Mouse (Mus musculus) heart, embryonic 14.5 days (tissue): Measurements from ENCODE around the gene Ano8. TPM values are rescaled to one million over a fixed set of nuclear protein-coding genes. Genes with fewer than 3 reads are reported as not detected.

Experiments
- ATAC-seq: fragments of 200-750 bp; cut with Nextera tagmentation; 2 replicates; pipeline ENCODE4 v1.8.0; 2017; ENCODE audit warnings: low read depth, moderate TSS enrichment; ENCODE audit not compliant: insufficient number of reproducible peaks, insufficient read depth, low FRiP score
- H3K27ac ChIP-seq, 2 experiments: fragments of 200-500 bp in 1 of 2; fragments of 300-500 bp in 1 of 2; sonication (generic) in 1 of 2; replicated peaks in 1 of 2; 2 replicates each; pipeline ENCODE4 v1.5.1; 2012 to 2014; ENCODE audit warnings: low read depth in 2 of 2, low read length in 2 of 2, control low read depth in 1 of 2, mild to moderate bottlenecking in 1 of 2, mixed read lengths in 1 of 2; ENCODE audit not compliant: control insufficient read depth in 1 of 2, insufficient read depth in 1 of 2
- H3K27me3 ChIP-seq: fragments of 300-500 bp; sonication (generic); 2 replicates; pipeline ENCODE4 v1.6.1; 2014; ENCODE audit warnings: mild to moderate bottlenecking, low read length, control low read depth; ENCODE audit not compliant: control insufficient read depth, insufficient read depth
- H3K36me3 ChIP-seq: fragments of 300-500 bp; sonication (generic); 2 replicates; pipeline ENCODE4 v1.6.1; 2014; ENCODE audit warnings: mild to moderate bottlenecking, control low read depth, low read length, mixed read lengths; ENCODE audit not compliant: control insufficient read depth, insufficient read depth
- H3K4me1 ChIP-seq, 2 experiments: fragments of 200-500 bp in 1 of 2; fragments of 300-500 bp in 1 of 2; sonication (generic) in 1 of 2; 2 replicates each; pipeline ENCODE4 v1.6.1; 2012 to 2014; ENCODE audit warnings: low read length in 2 of 2, control low read depth in 1 of 2, mixed read lengths in 1 of 2; ENCODE audit not compliant: control insufficient read depth in 2 of 2, insufficient read depth in 2 of 2
- H3K4me2 ChIP-seq: fragments of 300-500 bp; sonication (generic); 2 replicates; pipeline ENCODE4 v1.6.1; 2014; ENCODE audit warnings: mild to moderate bottlenecking, low read length
- H3K4me3 ChIP-seq, 2 experiments: fragments of 200-500 bp in 1 of 2; fragments of 300-500 bp in 1 of 2; sonication (generic) in 1 of 2; 2 replicates each; pipeline ENCODE4 v1.5.1; 2012 to 2014; ENCODE audit warnings: low read length in 2 of 2, mild to moderate bottlenecking in 2 of 2, control low read depth in 1 of 2, low read depth in 1 of 2, moderate library complexity in 1 of 2; ENCODE audit not compliant: control insufficient read depth in 1 of 2, insufficient read depth in 1 of 2
- H3K9ac ChIP-seq: fragments of 300-500 bp; sonication (generic); 2 replicates; pipeline ENCODE4 v1.6.1; 2014; ENCODE audit warnings: mild to moderate bottlenecking, low read length
- H3K9me3 ChIP-seq: fragments of 300-500 bp; sonication (generic); 2 replicates; pipeline ENCODE4 v1.6.1; 2016; ENCODE audit warnings: low read length, control low read depth; ENCODE audit not compliant: control insufficient read depth
- WGBS: fragments of 180-500 bp; shearing (Covaris S2); extraction: QIAGEN DNeasy Blood & Tissue Kit; methylation state at CpG from one replicate; pipeline ENCODE4 v1.1.7; 2014; 5-methylcytosine and 5-hydroxymethylcytosine counted together
- polyA plus RNA-seq: library from polyadenylated mRNA; unstranded; fragments of >200 nt; fragmentation: Nextera tagmentation; extraction: Ambion mirVana; gene quantifications from 2 replicates; pipeline ENCODE4 v1.2.1, GENCODE M21; 2014

Gene Ano8
- polyA plus RNA-seq, 1 experiment from 2014 or later, result 1.8 TPM

DNA sequence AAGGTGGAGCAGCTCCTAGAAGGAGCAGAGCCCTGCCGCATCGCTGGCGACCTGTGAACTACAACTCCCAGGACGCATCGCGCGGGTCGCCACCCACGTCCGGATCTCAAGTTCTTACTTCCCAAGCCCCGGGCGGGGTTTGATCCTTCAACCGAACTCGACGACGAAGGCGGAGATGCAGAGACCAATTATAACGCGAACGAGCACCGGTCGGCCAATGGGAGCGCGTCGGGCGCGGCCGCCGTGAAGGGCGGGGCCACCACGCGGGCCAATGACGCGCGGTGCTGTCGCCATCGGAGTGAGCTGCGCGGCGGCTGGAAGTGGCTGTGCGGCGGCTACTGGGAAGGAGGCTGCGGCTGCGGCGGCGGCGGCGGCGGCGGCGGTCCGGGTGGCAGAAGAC, 16.8 kb downstream of the Ano8 start, which contains the start of gene Dda1:
Gene Dda1, plus strand, starts transcription at position 284 of the 400 bp plus-strand sequence.
- peak; percentile 87 for ATAC-seq

GRCm38 (mm10) chr8:71468001-71468400, 17.8 kb downstream of the Ano8 start:
- Histone ChIP-seq H3K4me3 (no peak overlapping the region), H3K9ac (no peak overlapping the region), H3K27me3 (no peaks in the 10 kb centered on the region), H3K36me3 (peaks cover 32% of the 10 kb centered on the region), H3K9me3 (no peaks in the 10 kb centered on the region), H3K27ac (no peak overlapping the region), H3K4me1 (peaks cover 18 to 28% of the 10 kb centered on the region in 2 experiments), H3K4me2 (no peak overlapping the region)
- ATAC-seq, result no peak
- 86% methylated on average over 1 of the region's 1 CpGs for WGBS

More for the DNA sequence above, 16.8 kb downstream of the Ano8 start, which contains the start of gene Dda1:
- peak within 1 kb of the TSS; percentile 81 to 84 for H3K4me3 ChIP-seq
- peaks cover 41% of the 10 kb centered on the region for H3K36me3 ChIP-seq
- H3K4me1 ChIP-seq, result peaks cover 15 to 24% of the 10 kb centered on the region in 2 experiments
- WGBS, result under 1% methylated on average over 49 of the region's 52 CpGs
- H3K9me3 ChIP-seq, result no peaks in the 10 kb centered on the region
- peak within 1 kb of the TSS; percentile 86 for H3K9ac ChIP-seq
- peak within 1 kb of the TSS; percentile 94 for H3K4me2 ChIP-seq
- H3K27me3 ChIP-seq, result no peaks in the 10 kb centered on the region
- H3K27ac ChIP-seq, result no peak within 1 kb of the TSS

DNA sequence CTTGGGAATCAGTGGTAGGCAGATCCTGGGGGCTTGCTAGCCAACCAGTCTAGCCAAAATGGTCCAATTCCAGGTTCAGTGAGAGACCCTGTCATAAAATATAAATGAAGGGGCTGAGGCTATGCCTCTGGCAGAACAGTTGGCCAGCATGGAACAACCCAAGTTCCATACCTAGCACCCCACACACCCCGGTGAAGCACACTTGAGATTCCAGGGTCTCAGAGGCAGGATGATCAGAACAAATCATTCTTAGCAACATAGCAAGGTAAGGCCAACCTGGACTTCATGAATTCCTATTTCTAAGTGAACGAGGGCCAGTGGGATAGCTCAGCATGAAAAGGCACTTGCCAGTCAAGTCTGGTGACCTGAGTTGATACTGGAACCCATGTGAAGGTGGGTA, 18.6 kb downstream of the Ano8 start:
- ATAC-seq, result no peak
- H3K9ac ChIP-seq, result no peak overlapping the region
- H3K4me2 ChIP-seq, result no peak overlapping the region
- H3K9me3 ChIP-seq, result no peaks in the 10 kb centered on the region
- WGBS, result 90% methylated on average over 2 of the region's 2 CpGs
- no peak overlapping the region for H3K27ac ChIP-seq
- no peaks in the 10 kb centered on the region for H3K27me3 ChIP-seq
- no peak overlapping the region for H3K4me3 ChIP-seq
- H3K36me3 ChIP-seq, result peaks cover 24% of the 10 kb centered on the region
- H3K4me1 ChIP-seq, result peaks cover 25 to 34% of the 10 kb centered on the region in 2 experiments

GRCm38 (mm10) chr8:71466198-71466597, 19.6 kb downstream of the Ano8 start:
- no peak overlapping the region for H3K4me3 ChIP-seq
- WGBS, result 94% methylated on average over 5 of the region's 5 CpGs
- no peak for ATAC-seq
- no peak overlapping the region for H3K9ac ChIP-seq
- H3K4me1 ChIP-seq, result peaks cover 26 to 36% of the 10 kb centered on the region in 2 experiments
- peak overlapping the region; percentile 75; the same call in 1 of the 2 replicates for H3K4me2 ChIP-seq
- no peaks in the 10 kb centered on the region for H3K27me3 ChIP-seq
- peaks cover 18% of the 10 kb centered on the region for H3K36me3 ChIP-seq
- no peaks in the 10 kb centered on the region for H3K9me3 ChIP-seq
- no peak overlapping the region for H3K27ac ChIP-seq

DNA sequence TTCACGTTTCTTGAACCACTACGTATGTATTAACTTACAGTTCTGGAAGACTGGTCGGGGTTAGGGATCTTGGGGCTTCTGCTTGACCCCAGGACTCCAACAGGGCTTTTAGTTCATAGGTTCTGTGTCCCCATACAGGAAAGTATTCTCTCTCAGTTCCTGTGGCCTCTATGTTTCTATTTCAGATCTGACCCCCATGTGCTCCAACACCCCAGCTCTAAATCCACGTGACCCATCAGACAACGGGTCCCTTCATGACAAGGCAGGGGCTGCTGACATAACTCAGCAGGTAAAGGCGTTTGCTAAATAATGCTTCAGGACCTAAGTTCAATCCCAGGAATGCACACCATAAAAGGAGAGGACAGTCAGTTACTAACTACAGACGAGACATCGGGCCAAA, 20.0 kb downstream of the Ano8 start:
- WGBS, result 67% methylated on average over 8 of the region's 8 CpGs

GRCm38 (mm10) chr8:71464513-71465500, 21.0 kb downstream of the Ano8 start, which contains the start of gene Mrpl34:
TSS of gene Mrpl34 (plus strand) at chr8:71464959.
- Histone ChIP-seq H3K27ac (peak within 1 kb of the TSS; percentile 95 to 97), H3K4me2 (peak within 1 kb of the TSS; percentile 75), H3K4me3 (peak within 1 kb of the TSS; percentile 75 to 94), H3K9me3 (no peaks in the 10 kb centered on the region), H3K4me1 (peaks cover 21 to 27% of the 10 kb centered on the region in 2 experiments), H3K36me3 (peaks cover 23% of the 10 kb centered on the region), H3K9ac (peak within 1 kb of the TSS; percentile 85), H3K27me3 (no peaks in the 10 kb centered on the region)
- ATAC-seq, result peak; percentile 77
- under 1% methylated on average over 59 of the region's 59 CpGs for WGBS

More for the DNA sequence above, 20.0 kb downstream of the Ano8 start:
- Histone ChIP-seq H3K27ac (no peak overlapping the region), H3K36me3 (peaks cover 18% of the 10 kb centered on the region), H3K4me1 (peaks cover 26 to 36% of the 10 kb centered on the region in 2 experiments), H3K9me3 (no peaks in the 10 kb centered on the region), H3K4me2 (peak overlapping the region; percentile 75), H3K27me3 (no peaks in the 10 kb centered on the region), H3K4me3 (peak overlapping the region in 1 of 2 experiments; percentile 75; a peak in 3 of 4 replicates), H3K9ac (peak overlapping the region; percentile 85)
- ATAC-seq, result no peak

- Histone ChIP-seq H3K9me3 (no peaks in the 10 kb centered on the region), H3K4me3 (peak within 1 kb of the TSS; percentile 55 to 94), H3K9ac (peak within 1 kb of the TSS; percentile 69), H3K27me3 (no peaks in the 10 kb centered on the region), H3K4me2 (peak within 1 kb of the TSS; percentile 75), H3K4me1 (peaks cover 19 to 24% of the 10 kb centered on the region in 2 experiments), H3K27ac (peak within 1 kb of the TSS; percentile 95 to 97), H3K36me3 (peaks cover 37% of the 10 kb centered on the region)
- peak; percentile 73 for ATAC-seq
- WGBS, result under 1% methylated on average over 54 of the region's 55 CpGs
Measured at GRCm38 (mm10) chr8:71463188-71464033, 22.4 kb downstream of the Ano8 start, which contains the start of gene Abhd8. TSS of gene Abhd8 (minus strand) at chr8:71463655.
